Mouse (Mus musculus): ENCODE measurements at regions not wholly inside any gene's neighbourhood (a gene's known extent, or its start where the extent isn't known, plus 50 kb on each side); places are given as distances from the start of the nearest gene placed in this dataset.

DNA sequence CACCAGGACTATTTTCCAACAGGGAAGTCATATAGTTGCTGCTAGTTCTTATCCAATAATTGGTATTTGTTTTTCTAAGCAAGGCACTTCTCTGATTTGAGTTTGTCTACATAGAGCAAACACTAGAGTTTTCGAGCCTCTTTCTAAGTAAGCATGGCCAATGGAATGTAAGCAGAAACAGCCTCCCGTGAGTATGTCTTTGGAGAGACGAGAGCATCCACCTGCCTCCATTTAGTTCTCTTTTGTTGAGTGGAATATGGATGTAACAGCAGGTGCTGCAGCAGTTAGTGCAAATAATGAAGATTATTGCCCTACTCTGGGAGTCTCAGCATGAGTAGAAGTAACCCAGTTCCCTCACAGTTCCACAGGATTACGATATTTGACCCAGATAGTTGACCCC, 286.3 kb downstream of the 1500009L16Rik start:
- Histone ChIP-seq H3K4me1 (ENCODE audit: control insufficient read depth, insufficient read depth, low read length) (no peaks in the 10 kb centered on the region), H3K27me3 (ENCODE audit: control insufficient read depth, insufficient read depth, low read length) (no peaks in the 10 kb centered on the region), H3K9me3 (ENCODE audit: control insufficient read depth, low read depth, low read length) (no peaks in the 10 kb centered on the region), H3K4me3 (ENCODE audit: low read depth, low read length) (no peak overlapping the region), H3K27ac (ENCODE audit: low read length) (no peak overlapping the region), H3K9ac (replicated peaks; ENCODE audit: low read depth, low read length) (no peak overlapping the region), H3K4me2 (replicated peaks; ENCODE audit: low read depth, low read length) (no peak overlapping the region), H3K36me3 (ENCODE audit: control insufficient read depth, insufficient read depth, low read length) (no peaks in the 10 kb centered on the region)
- WGBS, result 58% methylated on average over 4 of the region's 4 CpGs
- ATAC-seq (ENCODE audit: insufficient number of reproducible peaks, insufficient read depth, low FRiP score, low read depth), result no peak

DNA sequence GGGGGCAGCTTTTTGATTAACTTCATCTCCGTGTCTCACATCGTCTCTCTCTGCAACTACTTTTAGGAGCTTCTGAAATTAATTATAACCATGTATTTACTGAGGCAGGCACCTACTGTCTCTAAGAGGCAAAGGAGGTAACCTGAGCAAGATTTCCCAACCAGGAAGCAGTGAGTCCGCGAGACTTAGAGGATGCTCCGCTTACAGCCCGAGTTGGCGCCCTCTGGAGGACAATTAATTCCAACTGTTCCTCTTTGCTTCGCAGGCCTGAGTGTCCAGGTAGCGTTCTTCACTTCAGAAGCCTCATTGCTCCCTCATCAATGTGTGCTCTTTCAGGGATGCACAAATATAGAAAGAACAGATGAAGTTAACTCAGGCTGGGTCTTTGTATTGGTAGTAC, 296.7 kb downstream of the 1500009L16Rik start:
- H3K27me3 ChIP-seq (ENCODE audit: control insufficient read depth, insufficient read depth, low read length), result no peaks in the 10 kb centered on the region
- H3K27ac ChIP-seq (ENCODE audit: low read length), result no peak overlapping the region
- ATAC-seq (ENCODE audit: insufficient number of reproducible peaks, insufficient read depth, low FRiP score, low read depth), result 0 out of 2 replicates have a peak, but pooled peaks have one; percentile 42
- H3K9me3 ChIP-seq (ENCODE audit: control insufficient read depth, low read depth, low read length), result no peaks in the 10 kb centered on the region
- 0 out of 2 replicates have a peak overlapping the region, but pooled peaks have one; percentile 2 for H3K4me2 ChIP-seq (replicated peaks; ENCODE audit: low read depth, low read length)
- no peak overlapping the region for H3K4me3 ChIP-seq (ENCODE audit: low read depth, low read length)
- 0 out of 2 replicates have a peak, but pooled peaks cover 2% of the 10 kb centered on the region for H3K4me1 ChIP-seq (ENCODE audit: control insufficient read depth, insufficient read depth, low read length)
- no peaks in the 10 kb centered on the region for H3K36me3 ChIP-seq (ENCODE audit: control insufficient read depth, insufficient read depth, low read length)
- no peak overlapping the region for H3K9ac ChIP-seq (replicated peaks; ENCODE audit: low read depth, low read length)
- 28% methylated on average over 9 of the region's 9 CpGs for WGBS

DNA sequence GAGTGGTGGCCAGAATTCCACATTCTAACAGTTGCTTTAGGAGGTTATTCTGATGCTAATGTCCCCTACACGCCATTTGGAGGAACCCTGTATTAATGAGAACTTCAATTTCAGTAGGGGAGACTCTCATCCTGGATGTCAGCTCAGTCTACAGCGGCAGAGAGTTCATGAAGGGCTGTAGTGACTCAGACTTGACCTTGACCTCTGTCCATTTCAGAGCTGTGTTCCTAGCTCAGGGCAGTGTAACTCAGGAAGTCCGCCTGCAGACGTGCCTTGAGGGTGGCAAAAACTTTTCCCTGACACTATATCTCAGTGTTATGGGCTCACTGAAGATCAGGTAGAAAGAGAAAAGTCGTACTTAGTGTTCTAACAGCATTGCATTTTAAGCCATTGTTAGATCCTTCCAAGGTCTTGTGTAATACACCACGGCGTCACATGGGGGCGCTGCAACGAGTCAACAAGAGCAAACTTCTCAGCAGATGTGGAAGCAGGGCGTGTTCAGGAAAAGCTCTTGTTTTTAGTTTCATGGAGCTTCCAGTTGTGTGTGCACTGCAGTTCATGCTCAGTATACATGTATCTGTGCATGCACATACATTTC, 297.5 kb downstream of the 1500009L16Rik start:
- ATAC-seq (ENCODE audit: insufficient number of reproducible peaks, insufficient read depth, low FRiP score, low read depth), result no peak
- 49% methylated on average over 10 of the region's 10 CpGs for WGBS

DNA sequence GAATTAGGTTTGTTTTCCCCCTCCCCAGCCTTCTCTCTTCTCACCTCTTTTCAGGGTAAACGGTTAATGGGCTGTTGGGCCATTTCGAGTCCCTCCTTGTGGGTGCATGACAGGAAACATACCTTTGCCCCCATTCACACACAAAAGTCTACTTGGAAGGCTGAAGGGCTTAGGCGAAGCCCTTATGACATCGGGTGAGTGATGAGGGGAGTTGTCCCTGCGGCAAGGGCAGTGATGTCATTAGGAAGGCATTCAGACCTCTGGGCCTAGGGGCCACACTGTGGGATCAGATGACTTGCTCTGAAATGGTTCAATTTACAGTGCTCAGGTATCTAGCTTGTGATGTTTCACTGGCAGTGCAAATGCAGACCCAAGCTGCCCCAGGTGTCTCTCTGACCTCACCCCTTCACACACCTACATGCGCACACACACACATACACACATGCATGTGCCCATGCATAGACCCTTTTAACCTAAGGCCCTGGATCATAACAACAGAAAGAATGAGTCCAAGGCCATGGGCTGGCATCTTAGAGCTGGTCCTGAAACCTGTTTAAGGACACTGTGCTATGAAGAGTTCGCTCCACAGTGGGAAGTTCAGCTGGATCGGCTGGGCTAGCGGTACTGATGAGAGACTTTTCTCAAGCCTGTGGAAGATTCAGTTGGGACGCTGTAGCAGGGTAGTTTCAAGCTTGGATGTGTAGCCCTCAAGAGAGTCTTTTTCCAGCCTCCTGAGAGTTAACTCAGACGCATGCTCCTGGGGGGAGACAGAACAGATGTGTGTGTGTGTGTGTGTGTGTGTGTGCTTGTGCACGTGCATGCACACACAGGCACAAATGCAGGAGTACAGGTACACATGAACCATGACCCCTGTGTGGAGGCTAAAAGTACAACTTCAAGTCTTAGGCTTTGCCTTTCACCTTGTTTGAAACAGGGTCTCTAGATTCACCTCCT, 298.8 kb downstream of the 1500009L16Rik start:
- H3K4me3 ChIP-seq (ENCODE audit: low read depth, low read length), result no peak overlapping the region
- H3K36me3 ChIP-seq (ENCODE audit: control insufficient read depth, insufficient read depth, low read length), result no peaks in the 10 kb centered on the region
- no peak overlapping the region for H3K4me2 ChIP-seq (replicated peaks; ENCODE audit: low read depth, low read length)
- no peaks in the 10 kb centered on the region for H3K27me3 ChIP-seq (ENCODE audit: control insufficient read depth, insufficient read depth, low read length)
- ATAC-seq (ENCODE audit: insufficient number of reproducible peaks, insufficient read depth, low FRiP score, low read depth), result no peak
- no peak overlapping the region for H3K27ac ChIP-seq (ENCODE audit: low read length)
- WGBS, result 54% methylated on average over 12 of the region's 12 CpGs
- H3K9me3 ChIP-seq (ENCODE audit: control insufficient read depth, low read depth, low read length), result no peaks in the 10 kb centered on the region
- no peak overlapping the region for H3K9ac ChIP-seq (replicated peaks; ENCODE audit: low read depth, low read length)
- 0 out of 2 replicates have a peak, but pooled peaks cover 2% of the 10 kb centered on the region for H3K4me1 ChIP-seq (ENCODE audit: control insufficient read depth, insufficient read depth, low read length)

More for the DNA sequence above, 297.5 kb downstream of the 1500009L16Rik start:
- H3K9ac ChIP-seq (replicated peaks; ENCODE audit: low read depth, low read length), result no peak overlapping the region
- no peaks in the 10 kb centered on the region for H3K27me3 ChIP-seq (ENCODE audit: control insufficient read depth, insufficient read depth, low read length)
- no peaks in the 10 kb centered on the region for H3K36me3 ChIP-seq (ENCODE audit: control insufficient read depth, insufficient read depth, low read length)
- H3K4me1 ChIP-seq (ENCODE audit: control insufficient read depth, insufficient read depth, low read length), result 0 out of 2 replicates have a peak, but pooled peaks cover 2% of the 10 kb centered on the region
- H3K4me3 ChIP-seq (ENCODE audit: low read depth, low read length), result no peak overlapping the region
- H3K27ac ChIP-seq (ENCODE audit: low read length), result no peak overlapping the region
- no peaks in the 10 kb centered on the region for H3K9me3 ChIP-seq (ENCODE audit: control insufficient read depth, low read depth, low read length)
- H3K4me2 ChIP-seq (replicated peaks; ENCODE audit: low read depth, low read length), result no peak overlapping the region

DNA sequence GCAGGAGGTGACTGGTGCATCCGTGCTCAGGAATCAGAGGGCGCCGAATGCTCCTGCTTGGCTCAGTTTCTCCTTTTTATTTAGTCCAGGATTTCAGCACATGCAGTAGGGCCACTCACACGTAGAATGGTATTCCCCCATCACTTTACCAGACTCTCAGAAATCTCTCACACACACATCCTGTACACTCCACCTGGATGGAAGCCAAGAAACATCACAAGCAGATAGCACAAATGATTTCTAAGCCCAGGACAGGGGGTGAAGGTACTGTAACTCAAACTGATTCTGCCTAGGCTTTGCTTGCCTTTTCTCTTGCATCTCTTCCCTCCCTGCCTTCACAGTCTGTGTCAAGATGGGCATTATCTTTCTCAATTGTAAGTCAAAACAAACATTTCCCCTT, 301.6 kb downstream of the 1500009L16Rik start:
- Histone ChIP-seq H3K36me3 (ENCODE audit: control insufficient read depth, insufficient read depth, low read length) (no peaks in the 10 kb centered on the region), H3K9ac (replicated peaks; ENCODE audit: low read depth, low read length) (no peak overlapping the region), H3K4me3 (ENCODE audit: low read depth, low read length) (no peak overlapping the region), H3K27ac (ENCODE audit: low read length) (no peak overlapping the region), H3K4me2 (replicated peaks; ENCODE audit: low read depth, low read length) (no peak overlapping the region), H3K9me3 (ENCODE audit: control insufficient read depth, low read depth, low read length) (no peaks in the 10 kb centered on the region), H3K4me1 (ENCODE audit: control insufficient read depth, insufficient read depth, low read length) (0 out of 2 replicates have a peak, but pooled peaks cover 2% of the 10 kb centered on the region), H3K27me3 (ENCODE audit: control insufficient read depth, insufficient read depth, low read length) (no peaks in the 10 kb centered on the region)
- WGBS, result 63% methylated on average over 4 of the region's 4 CpGs
- no peak for ATAC-seq (ENCODE audit: insufficient number of reproducible peaks, insufficient read depth, low FRiP score, low read depth)

DNA sequence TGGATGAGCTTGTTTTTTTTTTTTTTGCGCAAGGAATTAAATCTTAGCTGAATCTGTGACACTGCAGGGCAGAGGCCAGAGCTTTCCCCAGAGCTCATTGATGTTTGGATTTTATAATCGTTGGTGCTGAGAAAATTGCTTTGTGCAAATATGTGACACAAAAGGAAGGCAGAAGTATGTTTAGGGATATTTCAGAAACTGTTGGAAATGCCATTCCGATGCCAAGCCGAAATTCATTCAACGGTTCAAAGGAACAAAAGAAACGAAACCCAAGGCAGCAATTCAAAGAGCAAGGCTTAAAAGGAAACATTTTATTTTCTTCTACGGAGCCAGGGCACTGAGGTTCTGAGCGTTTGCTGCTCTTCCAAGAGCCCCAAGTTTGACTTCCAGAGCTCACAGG, 302.2 kb downstream of the 1500009L16Rik start:
- Histone ChIP-seq H3K27me3 (ENCODE audit: control insufficient read depth, insufficient read depth, low read length) (no peaks in the 10 kb centered on the region), H3K4me2 (replicated peaks; ENCODE audit: low read depth, low read length) (no peak overlapping the region), H3K9ac (replicated peaks; ENCODE audit: low read depth, low read length) (no peak overlapping the region), H3K27ac (ENCODE audit: low read length) (no peak overlapping the region), H3K4me3 (ENCODE audit: low read depth, low read length) (no peak overlapping the region), H3K9me3 (ENCODE audit: control insufficient read depth, low read depth, low read length) (no peaks in the 10 kb centered on the region), H3K36me3 (ENCODE audit: control insufficient read depth, insufficient read depth, low read length) (no peaks in the 10 kb centered on the region), H3K4me1 (ENCODE audit: control insufficient read depth, insufficient read depth, low read length) (0 out of 2 replicates have a peak, but pooled peaks cover 2% of the 10 kb centered on the region)
- no peak for ATAC-seq (ENCODE audit: insufficient number of reproducible peaks, insufficient read depth, low FRiP score, low read depth)
- WGBS, result 57% methylated on average over 8 of the region's 8 CpGs

DNA sequence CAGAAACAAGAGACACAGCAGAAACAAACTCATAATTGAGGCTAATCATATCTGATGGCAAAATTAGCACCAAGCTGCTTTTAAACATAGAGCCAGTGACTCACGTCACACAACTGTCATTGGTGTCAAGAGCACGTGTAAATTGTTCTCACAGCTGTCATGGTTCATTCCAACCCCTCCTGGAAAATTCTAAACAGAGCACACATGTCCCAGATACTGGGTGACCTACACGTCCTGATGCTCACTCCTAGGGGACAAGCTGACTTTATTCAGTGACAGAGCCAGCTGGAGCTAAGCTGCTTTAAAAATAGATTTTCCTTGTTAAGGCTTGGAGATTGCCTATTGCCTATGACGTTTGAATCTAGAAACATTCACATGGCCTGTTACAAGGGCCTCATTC, 304.1 kb downstream of the 1500009L16Rik start:
- H3K4me1 ChIP-seq (ENCODE audit: control insufficient read depth, insufficient read depth, low read length), result 0 out of 2 replicates have a peak, but pooled peaks cover 2% of the 10 kb centered on the region
- no peak overlapping the region for H3K4me3 ChIP-seq (ENCODE audit: low read depth, low read length)
- no peak for ATAC-seq (ENCODE audit: insufficient number of reproducible peaks, insufficient read depth, low FRiP score, low read depth)
- no peak overlapping the region for H3K27ac ChIP-seq (ENCODE audit: low read length)
- no peak overlapping the region for H3K4me2 ChIP-seq (replicated peaks; ENCODE audit: low read depth, low read length)
- WGBS, result 58% methylated on average over 4 of the region's 4 CpGs
- no peak overlapping the region for H3K9ac ChIP-seq (replicated peaks; ENCODE audit: low read depth, low read length)
- H3K27me3 ChIP-seq (ENCODE audit: control insufficient read depth, insufficient read depth, low read length), result no peaks in the 10 kb centered on the region
- H3K36me3 ChIP-seq (ENCODE audit: control insufficient read depth, insufficient read depth, low read length), result no peaks in the 10 kb centered on the region
- H3K9me3 ChIP-seq (ENCODE audit: control insufficient read depth, low read depth, low read length), result no peaks in the 10 kb centered on the region

DNA sequence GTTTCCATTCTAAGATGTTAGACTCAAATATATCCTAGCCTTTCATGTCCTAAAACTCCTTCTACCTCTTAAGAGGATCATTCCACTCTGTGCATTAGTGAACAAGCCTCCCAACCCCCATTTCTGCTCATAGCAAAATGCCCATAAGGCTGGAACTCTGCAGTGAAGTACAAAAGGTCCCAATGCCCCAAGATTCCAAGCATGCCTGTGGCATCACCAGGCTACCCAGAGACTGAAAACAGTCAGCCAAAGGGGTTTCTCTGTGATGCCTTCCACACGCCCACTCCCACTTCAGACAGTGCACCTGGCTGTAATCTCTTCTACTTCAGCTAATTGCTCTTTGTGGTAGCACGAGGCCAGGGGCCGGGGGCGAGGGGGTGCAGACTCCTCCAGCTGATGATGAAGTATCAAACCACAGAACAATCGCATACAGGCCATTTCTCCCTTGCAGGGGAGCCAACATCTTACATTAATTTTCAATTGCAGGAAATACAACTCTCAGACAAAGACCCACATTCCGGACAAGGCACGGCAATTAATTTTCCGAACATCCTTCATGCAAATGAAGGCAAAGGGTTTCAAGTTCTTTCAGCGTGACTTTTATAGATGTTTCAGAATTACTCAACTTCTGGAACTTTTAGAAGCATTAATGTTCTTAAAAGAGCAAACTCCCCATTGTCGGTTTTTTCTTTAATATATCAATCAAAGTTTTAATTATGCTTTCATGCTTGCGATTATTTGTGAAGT, 313.6 kb downstream of the 1500009L16Rik start:
- no peak overlapping the region for H3K4me3 ChIP-seq (ENCODE audit: low read depth, low read length)
- ATAC-seq (ENCODE audit: insufficient number of reproducible peaks, insufficient read depth, low FRiP score, low read depth), result no peak
- no peak overlapping the region for H3K9ac ChIP-seq (replicated peaks; ENCODE audit: low read depth, low read length)
- no peak overlapping the region for H3K27ac ChIP-seq (ENCODE audit: low read length)
- no peaks in the 10 kb centered on the region for H3K4me1 ChIP-seq (ENCODE audit: control insufficient read depth, insufficient read depth, low read length)
- no peaks in the 10 kb centered on the region for H3K9me3 ChIP-seq (ENCODE audit: control insufficient read depth, low read depth, low read length)
- no peaks in the 10 kb centered on the region for H3K36me3 ChIP-seq (ENCODE audit: control insufficient read depth, insufficient read depth, low read length)
- WGBS, result 64% methylated on average over 11 of the region's 11 CpGs
- H3K4me2 ChIP-seq (replicated peaks; ENCODE audit: low read depth, low read length), result no peak overlapping the region
- no peaks in the 10 kb centered on the region for H3K27me3 ChIP-seq (ENCODE audit: control insufficient read depth, insufficient read depth, low read length)
